Mouse (Mus musculus) brain, adult 10 weeks (tissue): ENCODE data around the gene Gm19402. TPM values are rescaled to one million over a fixed set of nuclear protein-coding genes. Genes with fewer than 3 reads are reported as not detected.

Experiments used
- polyA plus RNA-seq: library from polyadenylated mRNA; stranded (reverse); fragments of 350-450 nt; fragmentation: Illumina TruSeq; extraction: RNeasy Lipid Tissue Mini Kit (QIAGEN cat#74804); gene quantifications from one replicate; pipeline ENCODE4 v1.2.3, GENCODE M21; 2015; ENCODE audit warnings: low read depth, low replicate concordance

Gm19402 gene
- not detected for polyA plus RNA-seq

DNA sequence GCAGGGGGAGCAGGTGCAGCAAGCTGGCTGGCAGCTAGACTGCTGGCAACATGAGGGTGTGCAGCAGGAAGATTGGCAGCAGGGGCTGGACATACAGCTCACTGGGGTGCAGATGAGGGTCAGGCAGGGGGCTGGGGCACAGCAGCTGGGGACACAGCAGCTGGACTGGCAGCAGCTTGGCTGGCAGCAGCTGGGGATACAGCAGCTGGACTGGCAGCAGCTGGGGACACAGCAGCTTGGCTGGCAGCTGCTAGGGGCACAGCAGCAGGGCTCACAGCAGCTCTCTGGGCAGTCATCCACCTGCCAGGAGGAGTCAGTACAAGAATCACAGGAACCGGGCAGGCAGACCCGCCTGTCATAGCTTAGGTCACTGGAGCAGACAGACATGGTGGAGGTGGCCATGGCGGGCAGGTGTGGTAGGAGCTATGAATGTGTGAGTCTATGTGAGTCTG, at the start of gene Gm19402:
Gene Gm19402, minus strand, starts transcription at position 402 of the 452 bp plus-strand sequence.

DNA sequence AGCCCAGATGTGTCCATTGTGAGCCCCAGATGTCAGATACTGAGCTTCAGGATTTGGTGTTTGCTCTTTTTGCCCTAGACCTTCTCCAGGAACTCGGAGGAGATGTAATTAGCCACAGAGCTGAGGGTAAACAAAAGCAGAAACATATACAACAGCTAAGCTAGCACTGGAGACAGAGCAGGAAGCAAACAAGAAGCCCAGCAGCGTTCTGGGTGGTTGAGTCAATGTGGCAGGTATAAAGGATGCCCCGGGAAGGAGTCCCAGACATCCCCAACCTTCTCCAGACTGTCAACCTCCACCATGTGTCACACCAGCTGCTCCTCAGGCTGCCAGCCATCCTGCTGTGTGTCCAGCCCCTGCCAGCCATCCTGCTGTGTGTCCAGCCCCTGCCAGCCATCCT, 35.6 kb upstream of the Gm19402 start, which contains the start of gene Gm10100:
Gene Gm10100, plus strand, starts transcription at position 301 of the 400 bp plus-strand sequence.

DNA sequence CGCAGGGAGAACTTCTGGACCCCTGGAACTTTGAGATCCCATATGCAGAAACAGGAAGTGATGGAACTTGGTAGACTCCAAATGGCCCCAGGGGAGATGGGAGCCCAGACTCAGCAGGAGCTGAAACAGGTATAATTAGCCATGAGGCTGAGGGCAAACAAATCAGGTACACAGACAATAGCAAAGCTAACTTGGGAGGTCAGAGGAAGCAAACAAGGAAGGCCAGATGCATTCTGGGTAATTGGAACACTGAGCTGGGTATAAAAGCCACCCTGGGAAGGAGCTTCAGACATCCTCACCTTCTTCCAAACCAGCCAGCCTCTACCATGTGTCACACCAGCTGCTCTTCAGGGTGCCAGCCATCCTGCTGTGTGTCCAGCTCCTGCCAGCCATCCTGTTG, 29.7 kb upstream of the Gm19402 start, which contains the start of gene Krtap12-1:
Gene Krtap12-1, plus strand, starts transcription at position 301 of the 400 bp plus-strand sequence.

DNA sequence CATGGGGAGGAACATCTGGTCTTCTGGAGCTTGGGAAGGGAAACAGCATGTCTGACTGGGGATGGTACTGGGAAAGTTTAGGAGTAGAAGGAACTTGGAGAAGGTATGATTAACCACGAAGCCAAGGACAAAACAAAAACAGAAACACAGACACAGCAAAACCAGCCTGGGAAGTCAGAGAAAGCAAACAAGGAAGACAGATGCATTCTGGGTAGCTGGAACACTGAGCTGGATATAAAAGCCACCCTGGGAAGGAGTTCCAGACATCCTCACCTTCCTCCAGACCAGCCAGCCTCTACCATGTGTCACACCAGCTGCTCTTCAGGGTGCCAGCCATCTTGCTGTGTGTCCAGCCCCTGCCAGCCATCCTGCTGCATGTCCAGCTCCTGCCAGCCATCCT, 24.9 kb upstream of the Gm19402 start, which contains the start of gene Gm10142:
Gene Gm10142, plus strand, starts transcription at position 301 of the 400 bp plus-strand sequence.

DNA sequence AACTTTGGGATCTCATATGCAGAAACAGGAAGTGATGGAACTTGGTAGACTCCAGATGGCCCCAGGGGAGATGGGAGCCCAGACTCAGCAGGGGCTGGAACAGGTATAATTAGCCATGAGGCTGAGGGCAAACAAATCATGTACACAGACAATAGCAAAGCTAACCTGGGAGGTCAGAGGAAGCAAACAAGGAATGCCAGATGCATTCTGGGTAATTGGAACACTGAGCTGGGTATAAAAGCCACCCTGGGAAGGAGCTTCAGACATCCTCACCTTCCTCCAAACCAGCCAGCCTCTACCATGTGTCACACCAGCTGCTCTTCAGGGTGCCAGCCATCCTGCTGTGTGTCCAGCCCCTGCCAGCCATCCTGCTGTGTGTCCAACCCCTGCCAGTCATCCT, 20.6 kb upstream of the Gm19402 start, which contains the start of gene Gm10024:
Gene Gm10024, plus strand, starts transcription at position 301 of the 400 bp plus-strand sequence.

DNA sequence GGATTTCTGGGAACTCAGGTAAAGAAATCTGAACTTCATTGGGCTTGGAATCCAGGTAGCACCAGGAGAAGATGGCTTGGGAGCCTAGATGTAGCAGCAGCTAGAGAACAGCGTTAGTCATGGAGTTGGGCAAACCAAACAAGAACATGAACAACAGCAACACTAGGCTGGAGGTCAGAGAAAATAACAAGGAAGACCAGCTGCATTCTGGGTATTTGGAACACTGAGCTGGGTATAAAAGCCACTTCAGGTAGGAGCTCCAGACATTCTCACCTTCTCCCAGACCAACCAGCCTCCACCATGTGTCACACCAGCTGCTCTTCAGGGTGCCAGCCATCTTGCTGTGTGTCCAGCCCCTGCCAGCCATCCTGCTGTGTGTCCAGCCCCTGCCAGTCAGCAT, 15.8 kb upstream of the Gm19402 start, which contains the start of gene Gm10272:
Gene Gm10272, plus strand, starts transcription at position 301 of the 400 bp plus-strand sequence.

DNA sequence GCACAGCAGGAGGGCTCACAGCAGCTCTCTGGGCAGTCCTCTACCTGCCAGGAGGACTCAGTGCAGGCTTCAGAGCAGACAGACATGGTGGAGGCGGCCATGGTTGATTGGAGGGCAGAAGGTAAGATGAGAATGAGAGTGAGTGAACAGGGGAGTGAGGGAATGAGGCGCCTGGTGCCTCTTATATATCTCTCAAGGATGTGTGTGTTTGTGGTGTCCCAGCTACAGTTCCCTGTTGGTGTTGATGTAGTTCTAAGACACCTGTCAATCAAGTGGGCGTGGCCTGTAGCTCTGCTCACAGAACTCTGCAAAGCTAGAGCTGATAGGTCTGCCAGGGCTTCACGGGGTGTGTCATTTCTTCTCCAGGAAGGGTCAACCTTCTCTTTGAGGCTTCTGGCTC, 6.6 kb upstream of the Gm19402 start, which contains the start of gene Gm9508:
Gene Gm9508, minus strand, starts transcription at position 101 of the 400 bp plus-strand sequence.

DNA sequence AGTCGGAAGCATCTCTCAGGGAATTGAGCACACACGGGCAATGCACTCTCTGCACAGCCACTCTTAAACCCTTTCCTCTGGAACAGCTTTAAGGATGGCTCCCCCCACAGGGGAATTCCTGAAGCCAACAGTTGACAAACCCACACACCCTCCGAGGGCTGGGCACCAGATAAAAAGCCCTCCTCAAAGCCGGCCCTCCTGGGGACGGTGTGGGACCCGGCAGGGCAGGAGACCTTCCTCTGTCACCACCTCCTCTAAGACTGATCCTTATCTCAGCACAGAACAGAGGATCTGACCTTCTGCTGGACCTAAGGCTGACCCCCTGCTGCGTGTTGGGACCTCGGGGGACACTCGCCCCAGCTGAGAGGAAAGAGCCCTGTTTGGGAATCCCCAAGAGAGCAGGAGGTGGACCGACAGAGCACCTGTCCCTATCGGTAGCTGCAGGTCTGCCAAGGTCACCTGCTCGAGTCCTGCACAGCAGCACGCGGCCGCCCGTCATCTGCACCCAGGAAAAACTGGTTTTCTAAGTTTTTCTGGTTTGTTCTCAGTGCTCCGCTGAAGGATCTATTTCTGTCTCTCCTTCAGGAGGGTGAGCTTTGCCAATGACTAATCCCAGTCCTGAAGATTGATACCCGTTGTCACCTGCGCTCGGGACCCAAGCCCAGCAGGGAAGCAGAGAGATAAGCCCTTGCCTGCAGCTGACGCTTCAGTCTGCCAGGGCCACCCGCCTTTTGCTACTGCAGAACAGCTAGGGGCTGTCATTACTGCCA, 4.5 kb downstream of the Gm19402 start, which contains the start of gene Tspear:
Gene Tspear, plus strand, starts transcription at position 675 of the 770 bp plus-strand sequence.

Other genes starting within 250 kb of the Gm19402 start
- 33.6 TPM for gene Fam207a, start 175.0 kb downstream of the Gm19402 start, polyA plus RNA-seq
- gene Itgb2, start 160.5 kb downstream of the Gm19402 start, polyA plus RNA-seq = 5.1 TPM
- 81.4 TPM for gene Pttg1ip, start 109.0 kb downstream of the Gm19402 start, polyA plus RNA-seq
- gene Sumo3, start 84.7 kb downstream of the Gm19402 start, polyA plus RNA-seq = 222 TPM
- 7.8 TPM for gene Gm49325, start 84.6 kb downstream of the Gm19402 start, polyA plus RNA-seq
- 47.4 TPM for gene Ube2g2, start 68.5 kb downstream of the Gm19402 start, polyA plus RNA-seq
- gene Tspear, start 4.2 kb downstream of the Gm19402 start, polyA plus RNA-seq = 0.58 TPM
- gene Gm9508, start 6.5 kb upstream of the Gm19402 start, polyA plus RNA-seq = not detected
- not detected for gene Gm10272, start 15.9 kb upstream of the Gm19402 start, polyA plus RNA-seq
- gene Gm10024, start 20.7 kb upstream of the Gm19402 start, polyA plus RNA-seq = not detected
- gene Gm10142, start 25.1 kb upstream of the Gm19402 start, polyA plus RNA-seq = not detected
- gene Krtap12-1, start 29.8 kb upstream of the Gm19402 start, polyA plus RNA-seq = not detected
- gene Gm10100, start 35.7 kb upstream of the Gm19402 start, polyA plus RNA-seq = not detected
- not detected for gene Gm18596, start 51.9 kb upstream of the Gm19402 start, polyA plus RNA-seq
- not detected for gene Gm9736, start 60.6 kb upstream of the Gm19402 start, polyA plus RNA-seq
- not detected for gene Gm3233, start 68.9 kb upstream of the Gm19402 start, polyA plus RNA-seq
- gene Gm3238, start 80.6 kb upstream of the Gm19402 start, polyA plus RNA-seq = not detected
- gene Gm7138, start 86.2 kb upstream of the Gm19402 start, polyA plus RNA-seq = not detected
- not detected for gene Gm3250, start 91.8 kb upstream of the Gm19402 start, polyA plus RNA-seq
- gene Gm7137, start 97.4 kb upstream of the Gm19402 start, polyA plus RNA-seq = not detected
- not detected for gene Gm9639, start 104.3 kb upstream of the Gm19402 start, polyA plus RNA-seq
- gene Gm19668, start 108.4 kb upstream of the Gm19402 start, polyA plus RNA-seq = not detected
- gene Gm9507, start 121.1 kb upstream of the Gm19402 start, polyA plus RNA-seq = not detected
- not detected for gene Gm2696, start 123.9 kb upstream of the Gm19402 start, polyA plus RNA-seq
- not detected for gene Krtap10-4, start 136.3 kb upstream of the Gm19402 start, polyA plus RNA-seq
- gene Krtap10-10, start 145.2 kb upstream of the Gm19402 start, polyA plus RNA-seq = not detected
- not detected for gene Gm36176, start 156.0 kb upstream of the Gm19402 start, polyA plus RNA-seq
- gene Gm10318, start 162.1 kb upstream of the Gm19402 start, polyA plus RNA-seq = not detected
- not detected for gene Gm3285, start 171.2 kb upstream of the Gm19402 start, polyA plus RNA-seq
- 6.6 TPM for gene Lrrc3, start 211.8 kb upstream of the Gm19402 start, polyA plus RNA-seq